Mouse (Mus musculus) embryo, embryonic 9.5 days (tissue): Measurements from ENCODE around the gene Gstt2.
A peak's percentile ranks its signal among the peaks of the same experiment; 100 is the strongest.

Experiments used
- DNase-seq: peaks from one replicate; pipeline ENCODE4 v3.0.0-alpha.2; 2017; ENCODE audit errors: extremely low spot score

Gstt2 gene

GRCm38 (mm10) chr10:75837248-75837759, at the start of gene Gstt2:
Gene Gstt2, minus strand, starts transcription at chr10:75837424.
- DNase-seq: peak; percentile 96

GRCm38 (mm10) chr10:75884742-75885141, 47.5 kb upstream of the Gstt2 start:
- no peak for DNase-seq

GRCm38 (mm10) chr10:75883232-75883552, 46.0 kb upstream of the Gstt2 start:
- peak; percentile 80 for DNase-seq

GRCm38 (mm10) chr10:75882433-75883231, 45.4 kb upstream of the Gstt2 start:
- DNase-seq: no peak

GRCm38 (mm10) chr10:75881578-75882432, 44.6 kb upstream of the Gstt2 start:
- no peak for DNase-seq

GRCm38 (mm10) chr10:75880771-75881577, 43.8 kb upstream of the Gstt2 start:
- no peak for DNase-seq

- no peak for DNase-seq
Observed at GRCm38 (mm10) chr10:75880351-75880750, 43.1 kb upstream of the Gstt2 start.

GRCm38 (mm10) chr10:75878836-75879235, 41.6 kb upstream of the Gstt2 start:
- DNase-seq: no peak

GRCm38 (mm10) chr10:75873543-75874170, 36.4 kb upstream of the Gstt2 start:
- DNase-seq: no peak

- peak; percentile 89 for DNase-seq
Observed at GRCm38 (mm10) chr10:75872915-75873542, 35.8 kb upstream of the Gstt2 start.

GRCm38 (mm10) chr10:75872025-75872914, 35.0 kb upstream of the Gstt2 start:
- DNase-seq: no peak

GRCm38 (mm10) chr10:75861587-75861986, 24.4 kb upstream of the Gstt2 start:
- DNase-seq: no peak

- DNase-seq: no peak
Observed at GRCm38 (mm10) chr10:75860746-75861145, 23.5 kb upstream of the Gstt2 start.

GRCm38 (mm10) chr10:75859786-75860470, 22.7 kb upstream of the Gstt2 start, which contains the start of gene Mif:
Gene Mif, minus strand, starts transcription at chr10:75860240.
- peak; percentile 96 for DNase-seq

- peak; percentile 84 for DNase-seq
Observed at GRCm38 (mm10) chr10:75859107-75859746, 22.0 kb upstream of the Gstt2 start.

- no peak for DNase-seq
Observed at GRCm38 (mm10) chr10:75857598-75857997, 20.4 kb upstream of the Gstt2 start.

- DNase-seq: no peak
Observed at GRCm38 (mm10) chr10:75856976-75857375, 19.8 kb upstream of the Gstt2 start.

GRCm38 (mm10) chr10:75856155-75856907, 19.1 kb upstream of the Gstt2 start:
- DNase-seq: no peak
